Mouse (Mus musculus): ENCODE measurements around the gene Nckap1l. TPM values are rescaled to one million over a fixed set of nuclear protein-coding genes. Genes with fewer than 3 reads are reported as not detected.

Nckap1l gene
- total RNA-seq, 1 experiment: 11.0 TPM

DNA sequence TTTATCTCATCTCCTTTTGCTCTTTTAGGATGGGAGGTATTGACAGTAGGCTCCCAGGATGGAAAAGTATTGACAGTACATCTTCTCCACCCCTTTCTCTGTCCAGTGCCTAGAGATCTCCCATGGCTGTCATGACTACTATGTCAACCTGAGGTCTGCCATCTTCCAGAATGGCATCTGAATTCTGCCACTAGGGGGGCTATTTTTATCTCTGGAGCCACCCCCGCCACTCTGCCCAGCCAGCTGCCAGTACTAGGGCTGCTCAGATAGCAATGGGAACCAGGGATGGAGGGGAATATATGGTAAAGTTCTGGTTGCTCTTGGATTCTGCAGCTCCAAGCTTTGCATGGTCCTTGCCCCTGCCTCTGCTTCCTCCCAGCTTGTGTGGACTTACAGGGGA, 58.1 kb downstream of the Nckap1l start:
- no peak overlapping the region for H3K27ac ChIP-seq (ENCODE audit: insufficient read depth, low read depth, low read length, poor library complexity, severe bottlenecking)
- in situ Hi-C loops (cut with MboI; ENCODE audit: low sequenced_read_pairs in 2 of 2, unreplicated experiment in 2 of 2): no loop called here
- no peak for DNase-seq (ENCODE audit: low read depth, low spot score)
- no peak overlapping the region for H3K9ac ChIP-seq (ENCODE audit: insufficient read depth, low read depth, low read length, poor library complexity, severe bottlenecking)
- H3K36me3 ChIP-seq (ENCODE audit: control insufficient read depth, insufficient read depth, low read length, poor library complexity, severe bottlenecking): no peaks in the 10 kb centered on the region
- no peak overlapping the region for H3K4me3 ChIP-seq (ENCODE audit: insufficient read depth in 1 of 2, low read depth in 1 of 2, low read length in 2 of 2, poor library complexity in 1 of 2, severe bottlenecking in 1 of 2)
- no peaks in the 10 kb centered on the region for H3K9me3 ChIP-seq (ENCODE audit: control insufficient read depth, insufficient read depth, low read depth, low read length)
- H3K4me1 ChIP-seq (ENCODE audit: control insufficient read depth in 2 of 2, insufficient read depth in 2 of 2, low read length in 2 of 2, poor library complexity in 1 of 2): peaks cover 0 to 9% of the 10 kb centered on the region in 2 experiments; a peak in 2 of 4 replicates
- TF ChIP-seq CHD2 (IDR thresholded peaks at IDR 0.05; ENCODE audit: low read depth, low read length): no peak
- no peak for TF ChIP-seq ZC3H11A (IDR thresholded peaks at IDR 0.05; ENCODE audit: borderline replicate concordance, low read depth, low read length)
- TF ChIP-seq ZNF384 (IDR thresholded peaks at IDR 0.05; ENCODE audit: low read depth, low read length): no peak
- no peak for TF ChIP-seq MAFK (IDR thresholded peaks at IDR 0.05; ENCODE audit: insufficient read depth, low read depth, low read length)
- no peak for TF ChIP-seq HCFC1 (IDR thresholded peaks at IDR 0.05; ENCODE audit: borderline replicate concordance, insufficient read depth, low read length)

DNA sequence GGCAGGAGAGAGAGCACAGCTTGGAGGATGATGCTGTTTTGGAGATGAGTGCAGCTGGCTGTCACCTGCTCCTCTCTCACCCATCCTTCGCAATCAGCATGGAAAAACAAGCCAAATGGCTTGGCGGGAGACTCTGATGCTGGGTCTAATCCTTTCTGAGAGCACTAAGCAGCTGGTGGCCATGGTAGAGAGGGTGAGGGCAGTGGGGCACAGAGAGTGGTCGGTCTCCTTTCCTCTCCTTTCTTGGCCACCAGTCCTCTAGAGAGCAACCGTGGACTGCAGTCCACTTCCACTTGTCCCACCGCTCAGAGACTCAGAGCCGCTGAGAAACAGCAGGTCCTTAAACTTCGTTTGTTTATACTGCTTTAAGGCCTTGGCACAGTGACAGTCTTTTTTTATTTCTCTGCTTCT, 60.0 kb downstream of the Nckap1l start:
- no peak for DNase-seq (ENCODE audit: low read depth, low spot score)
- H3K9me3 ChIP-seq (ENCODE audit: control insufficient read depth, insufficient read depth, low read depth, low read length): no peaks in the 10 kb centered on the region
- H3K36me3 ChIP-seq (ENCODE audit: control insufficient read depth, insufficient read depth, low read length, poor library complexity, severe bottlenecking): no peaks in the 10 kb centered on the region
- H3K9ac ChIP-seq (ENCODE audit: insufficient read depth, low read depth, low read length, poor library complexity, severe bottlenecking): no peak overlapping the region
- no peak overlapping the region for H3K27ac ChIP-seq (ENCODE audit: insufficient read depth, low read depth, low read length, poor library complexity, severe bottlenecking)
- TF ChIP-seq MAFK (IDR thresholded peaks at IDR 0.05; ENCODE audit: insufficient read depth, low read depth, low read length) (no peak), ZC3H11A (IDR thresholded peaks at IDR 0.05; ENCODE audit: borderline replicate concordance, low read depth, low read length) (no peak), ZNF384 (IDR thresholded peaks at IDR 0.05; ENCODE audit: low read depth, low read length) (no peak), HCFC1 (IDR thresholded peaks at IDR 0.05; ENCODE audit: borderline replicate concordance, insufficient read depth, low read length) (no peak), CHD2 (IDR thresholded peaks at IDR 0.05; ENCODE audit: low read depth, low read length) (no peak)
- peaks cover 6 to 15% of the 10 kb centered on the region in 2 experiments; a peak in 2 of 4 replicates for H3K4me1 ChIP-seq (ENCODE audit: control insufficient read depth in 2 of 2, insufficient read depth in 2 of 2, low read length in 2 of 2, poor library complexity in 1 of 2)
- in situ Hi-C loops (cut with MboI; ENCODE audit: low sequenced_read_pairs in 2 of 2, unreplicated experiment in 2 of 2): no loop called here
- peak overlapping the region in 1 of 2 experiments; percentile 87; a peak in 1 of 4 replicates for H3K4me3 ChIP-seq (ENCODE audit: insufficient read depth in 1 of 2, low read depth in 1 of 2, low read length in 2 of 2, poor library complexity in 1 of 2, severe bottlenecking in 1 of 2)

DNA sequence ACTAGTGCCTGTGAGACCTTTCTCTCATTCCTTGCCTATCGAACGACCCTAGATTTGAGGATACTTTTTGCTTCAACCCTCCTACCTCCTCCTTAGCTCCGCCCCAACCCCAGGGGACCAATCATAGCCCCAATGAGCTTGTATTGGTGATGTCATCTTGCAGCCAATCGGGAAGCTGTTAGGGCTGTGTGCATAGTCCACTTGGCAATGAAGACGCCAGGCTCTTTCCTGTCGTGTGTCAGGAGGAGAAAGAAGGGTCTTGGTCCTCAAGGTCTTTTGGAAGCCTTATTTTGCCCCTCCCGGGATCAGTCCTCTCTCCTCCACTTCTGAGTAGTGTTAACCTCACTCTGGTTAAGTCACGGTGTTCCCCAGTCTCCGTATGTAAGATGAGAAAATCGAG, 60.5 kb downstream of the Nckap1l start:
- in situ Hi-C loops (cut with MboI; ENCODE audit: low sequenced_read_pairs in 2 of 2, unreplicated experiment in 2 of 2): no loop called here
- Histone ChIP-seq H3K27ac (ENCODE audit: insufficient read depth, low read depth, low read length, poor library complexity, severe bottlenecking) (no peak overlapping the region), H3K4me1 (ENCODE audit: control insufficient read depth in 2 of 2, insufficient read depth in 2 of 2, low read length in 2 of 2, poor library complexity in 1 of 2) (peaks cover 6 to 16% of the 10 kb centered on the region in 2 experiments; a peak in 2 of 4 replicates), H3K9ac (ENCODE audit: insufficient read depth, low read depth, low read length, poor library complexity, severe bottlenecking) (no peak overlapping the region; the same call in 1 of the 2 replicates), H3K9me3 (ENCODE audit: control insufficient read depth, insufficient read depth, low read depth, low read length) (no peaks in the 10 kb centered on the region), H3K36me3 (ENCODE audit: control insufficient read depth, insufficient read depth, low read length, poor library complexity, severe bottlenecking) (no peaks in the 10 kb centered on the region), H3K4me3 (ENCODE audit: insufficient read depth in 1 of 2, low read depth in 1 of 2, low read length in 2 of 2, poor library complexity in 1 of 2, severe bottlenecking in 1 of 2) (peak overlapping the region; percentile 35 to 87; a peak in 3 of 4 replicates)
- DNase-seq (ENCODE audit: low read depth, low spot score): peak; percentile 83
- no peak for TF ChIP-seq ZC3H11A (IDR thresholded peaks at IDR 0.05; ENCODE audit: borderline replicate concordance, low read depth, low read length)

DNA sequence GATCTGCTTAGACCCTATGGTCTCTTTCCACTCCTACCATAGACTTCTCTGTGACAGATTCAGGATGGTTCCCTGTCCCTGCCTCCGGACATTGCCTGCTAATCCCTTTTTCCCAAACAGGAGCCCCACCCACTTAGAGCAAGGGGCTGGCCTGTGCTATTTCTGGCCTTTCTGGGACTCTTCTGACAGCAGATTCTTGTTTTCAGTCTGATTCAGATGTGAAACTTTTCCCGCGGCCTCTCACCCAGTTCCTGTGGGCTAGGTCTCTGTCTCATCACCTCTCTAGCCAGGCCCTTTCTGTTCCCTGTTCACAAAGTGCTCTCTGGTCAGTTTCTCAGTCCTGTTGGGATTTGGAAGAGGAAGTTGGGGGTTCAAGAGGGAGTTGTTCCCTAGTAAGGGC, 61.3 kb downstream of the Nckap1l start:
- Histone ChIP-seq H3K9ac (ENCODE audit: insufficient read depth, low read depth, low read length, poor library complexity, severe bottlenecking) (no peak overlapping the region), H3K27ac (ENCODE audit: insufficient read depth, low read depth, low read length, poor library complexity, severe bottlenecking) (no peak overlapping the region), H3K9me3 (ENCODE audit: control insufficient read depth, insufficient read depth, low read depth, low read length) (no peaks in the 10 kb centered on the region), H3K4me3 (ENCODE audit: insufficient read depth in 1 of 2, low read depth in 1 of 2, low read length in 2 of 2, poor library complexity in 1 of 2, severe bottlenecking in 1 of 2) (peak overlapping the region in 1 of 2 experiments; percentile 87; a peak in 2 of 4 replicates), H3K4me1 (ENCODE audit: control insufficient read depth in 2 of 2, insufficient read depth in 2 of 2, low read length in 2 of 2, poor library complexity in 1 of 2) (peaks cover 6 to 18% of the 10 kb centered on the region in 2 experiments; a peak in 2 of 4 replicates), H3K36me3 (ENCODE audit: control insufficient read depth, insufficient read depth, low read length, poor library complexity, severe bottlenecking) (no peaks in the 10 kb centered on the region)
- in situ Hi-C loops (cut with MboI; ENCODE audit: low sequenced_read_pairs in 2 of 2, unreplicated experiment in 2 of 2): no loop called here
- DNase-seq (ENCODE audit: low read depth, low spot score): no peak
- TF ChIP-seq HCFC1 (IDR thresholded peaks at IDR 0.05; ENCODE audit: borderline replicate concordance, insufficient read depth, low read length): no peak
- no peak for TF ChIP-seq ZC3H11A (IDR thresholded peaks at IDR 0.05; ENCODE audit: borderline replicate concordance, low read depth, low read length)
- no peak for TF ChIP-seq ZNF384 (IDR thresholded peaks at IDR 0.05; ENCODE audit: low read depth, low read length)
- no peak for TF ChIP-seq MAFK (IDR thresholded peaks at IDR 0.05; ENCODE audit: insufficient read depth, low read depth, low read length)
- TF ChIP-seq CHD2 (IDR thresholded peaks at IDR 0.05; ENCODE audit: low read depth, low read length): no peak
